Mouse (Mus musculus) lung, adult 2 months (tissue): ENCODE measurements around the gene Dpagt1. TPM values are rescaled to one million over a fixed set of nuclear protein-coding genes. Genes with fewer than 3 reads are reported as not detected.
"Not testable (repeated sequence)": the region's sequence is repeated elsewhere in the genome, so short reads cannot be mapped to it uniquely, and the experiment has no call there.

ENCODE experiments used
- DNase-seq: peaks from one replicate; pipeline ENCODE4 v3.0.0; 2022
- H3K4me1 ChIP-seq: fragments of 200-500 bp; 2 replicates; pipeline ENCODE4 v1.6.1; 2011; ENCODE audit warnings: low read length; ENCODE audit not compliant: control insufficient read depth, insufficient read depth
- H3K4me3 ChIP-seq: fragments of 200-500 bp; replicated peaks from 2 replicates; pipeline ENCODE3; 2011; ENCODE audit warnings: low read depth, mild to moderate bottlenecking, control low read depth, low read length; ENCODE audit errors: extremely low read depth
- CTCF ChIP-seq: fragments of 200-500 bp; IDR thresholded peaks from 2 replicates; pipeline ENCODE4 v1.5.1; 2011; ENCODE audit warnings: mild to moderate bottlenecking, low read length, control low read depth; ENCODE audit not compliant: insufficient read depth
- POLR2A ChIP-seq: fragments of 200-500 bp; IDR thresholded peaks from 2 replicates; pipeline ENCODE4 v1.6.1; 2011; ENCODE audit warnings: low read depth, mild to moderate bottlenecking, control low read depth, low read length, borderline replicate concordance; ENCODE audit errors: extremely low read depth
- WGBS: fragments of 180-500 bp; shearing (Covaris S2); methylation state at CpG from one replicate; pipeline ENCODE4 v1.1.7; 2018; 5-methylcytosine and 5-hydroxymethylcytosine counted together
- polyA plus RNA-seq: library from polyadenylated mRNA; depleted of rRNA; stranded (reverse); fragments of >200 nt; gene quantifications from 2 replicates; pipeline ENCODE4 v1.2.3, GENCODE M21; 2012

The Dpagt1 gene
- polyA plus RNA-seq, 1 experiment: 58.7 TPM

GRCm38 (mm10) chr9:44317452-44317851 lies 8.4 kb upstream of the Dpagt1 start:
- Histone ChIP-seq H3K4me3 (no peak overlapping the region), H3K4me1 (peaks cover 16% of the 10 kb centered on the region)
- no peak for DNase-seq
- TF ChIP-seq POLR2A: no peak
- TF ChIP-seq CTCF: no peak
- WGBS: 82% methylated on average over 4 of the region's 4 CpGs

GRCm38 (mm10) chr9:44318076-44318825 lies 7.6 kb upstream of the Dpagt1 start:
- Histone ChIP-seq H3K4me3 (peak overlapping the region; percentile 34), H3K4me1 (peaks cover 16% of the 10 kb centered on the region)
- TF ChIP-seq CTCF: no peak
- TF ChIP-seq POLR2A: no peak

GRCm38 (mm10) chr9:44318826-44319095 lies 7.1 kb upstream of the Dpagt1 start:
- no peak for DNase-seq
- TF ChIP-seq POLR2A: no peak
- TF ChIP-seq CTCF: no peak
- WGBS: 18% methylated on average over 3 of the region's 3 CpGs
- peak overlapping the region; percentile 26 for H3K4me3 ChIP-seq
- peaks cover 16% of the 10 kb centered on the region for H3K4me1 ChIP-seq

More at GRCm38 (mm10) chr9:44318076-44318825, 7.6 kb upstream of the Dpagt1 start:
- no peak for DNase-seq
- 39% methylated on average over 5 of the region's 5 CpGs for WGBS

- TF ChIP-seq CTCF (no peak), POLR2A (no peak)
- Histone ChIP-seq H3K4me3 (peak overlapping the region; percentile 88), H3K4me1 (peaks cover 16% of the 10 kb centered on the region)
- 2% methylated on average over 37 of the region's 37 CpGs for WGBS
- DNase-seq: peak; percentile 47
Measured at GRCm38 (mm10) chr9:44319105-44319886, 6.5 kb upstream of the Dpagt1 start.

- Histone ChIP-seq H3K4me3 (peak within 1 kb of the TSS; percentile 88), H3K4me1 (peaks cover 16% of the 10 kb centered on the region)
- TF ChIP-seq POLR2A (peak; percentile 45; the same call in 1 of the 2 replicates), CTCF (no peak)
- DNase-seq: peak; percentile 83
- WGBS: under 1% methylated on average over 67 of the region's 67 CpGs
Measured at GRCm38 (mm10) chr9:44319887-44320798, 5.7 kb upstream of the Dpagt1 start, which contains the start of gene C2cd2l. Gene C2cd2l, minus strand, starts transcription at chr9:44320285.

GRCm38 (mm10) chr9:44320799-44321133 lies 5.1 kb upstream of the Dpagt1 start:
- no peak for DNase-seq
- WGBS: 17% methylated on average over 6 of the region's 6 CpGs
- H3K4me3 ChIP-seq: peak overlapping the region; percentile 35
- peaks cover 16% of the 10 kb centered on the region for H3K4me1 ChIP-seq
- no peak for TF ChIP-seq POLR2A
- TF ChIP-seq CTCF: no peak

GRCm38 (mm10) chr9:44323656-44324055 lies 2.2 kb upstream of the Dpagt1 start:
- not testable (repeated sequence) for H3K4me3 ChIP-seq, DNase-seq
- WGBS: 70% methylated on average over 4 of the region's 4 CpGs
- H3K4me1 ChIP-seq: peaks cover 14% of the 10 kb centered on the region

- Histone ChIP-seq H3K4me1 (peaks cover 12% of the 10 kb centered on the region; the same call in 1 of the 2 replicates), H3K4me3 (no peak overlapping the region)
- WGBS: 77% methylated on average over 6 of the region's 6 CpGs
- no peak for DNase-seq
- no peak for TF ChIP-seq CTCF
- no peak for TF ChIP-seq POLR2A
Measured at GRCm38 (mm10) chr9:44324147-44324546, 1.7 kb upstream of the Dpagt1 start.

GRCm38 (mm10) chr9:44325032-44325767 lies 619 bp upstream of the Dpagt1 start:
- 63% methylated on average over 7 of the region's 8 CpGs for WGBS
- not testable (repeated sequence) for H3K4me3 ChIP-seq, DNase-seq
- peaks cover 12% of the 10 kb centered on the region; the same call in 1 of the 2 replicates for H3K4me1 ChIP-seq
